Mouse (Mus musculus) kidney, postnatal 14 days (tissue): ENCODE data around the gene Hif3a.

Source experiments
- DNase-seq: peaks from one replicate; pipeline ENCODE4 v3.0.0; 2022; ENCODE audit warnings: mixed read lengths

The Hif3a gene

GRCm38 (mm10) chr7:17022176-17022575 lies 40.1 kb downstream of the Hif3a start:
- no peak for DNase-seq

- no peak for DNase-seq
These were observed 42.6 kb downstream of the Hif3a start for GRCm38 (mm10) chr7:17019426-17020166.

GRCm38 (mm10) chr7:17017921-17018320 lies 44.3 kb downstream of the Hif3a start:
- DNase-seq, result no peak

- peak; percentile 93 for DNase-seq
These were observed 45.2 kb downstream of the Hif3a start for GRCm38 (mm10) chr7:17017036-17017435.

- DNase-seq, result no peak
These were observed 46.8 kb downstream of the Hif3a start for GRCm38 (mm10) chr7:17015381-17015780.

GRCm38 (mm10) chr7:17011909-17012590 lies 50.2 kb downstream of the Hif3a start:
- no peak for DNase-seq

- no peak for DNase-seq
These were observed 52.2 kb downstream of the Hif3a start for GRCm38 (mm10) chr7:17010010-17010347.

- no peak for DNase-seq
These were observed 52.8 kb downstream of the Hif3a start for GRCm38 (mm10) chr7:17009326-17010009.

GRCm38 (mm10) chr7:17007300-17007699 lies 54.9 kb downstream of the Hif3a start:
- DNase-seq, result peak; percentile 61

GRCm38 (mm10) chr7:17004716-17005115 lies 57.5 kb downstream of the Hif3a start:
- peak; percentile 52 for DNase-seq

GRCm38 (mm10) chr7:17003230-17003960 lies 58.8 kb downstream of the Hif3a start:
- peak; percentile 74 for DNase-seq

GRCm38 (mm10) chr7:17002375-17003195 lies 59.6 kb downstream of the Hif3a start:
- peak; percentile 85 for DNase-seq

- DNase-seq, result peak; percentile 90
These were observed 62.6 kb downstream of the Hif3a start for GRCm38 (mm10) chr7:16999650-17000049.

- DNase-seq, result no peak
These were observed 63.0 kb downstream of the Hif3a start for GRCm38 (mm10) chr7:16999233-16999632.

- DNase-seq, result no peak
These were observed 66.9 kb downstream of the Hif3a start for GRCm38 (mm10) chr7:16995345-16995744.

GRCm38 (mm10) chr7:16994400-16994799 lies 67.8 kb downstream of the Hif3a start:
- no peak for DNase-seq

GRCm38 (mm10) chr7:16993651-16994399 lies 68.4 kb downstream of the Hif3a start:
- DNase-seq, result peak; percentile 88

GRCm38 (mm10) chr7:16992451-16992807 lies 69.8 kb downstream of the Hif3a start, which contains the start of gene Ccdc8:
Ccdc8 (plus strand) TSS chr7:16992708.
- DNase-seq, result no peak

GRCm38 (mm10) chr7:16991681-16992450 lies 70.4 kb downstream of the Hif3a start:
- DNase-seq, result no peak

GRCm38 (mm10) chr7:16990006-16990744 lies 72.1 kb downstream of the Hif3a start:
- DNase-seq, result no peak
